Mouse (Mus musculus) lung, postnatal 4 days (tissue): ENCODE measurements at regions not wholly inside any gene's neighbourhood (a gene's known extent, or its start where the extent isn't known, plus 50 kb on each side); places are given as distances from the start of the nearest gene placed in this dataset.
"Not testable (repeated sequence)": the region's sequence is repeated elsewhere in the genome, so short reads cannot be mapped to it uniquely, and the experiment has no call there.

Experiments
- DNase-seq, 2 experiments: peaks; one replicate each; pipeline ENCODE4 v3.0.0; 2021

DNA sequence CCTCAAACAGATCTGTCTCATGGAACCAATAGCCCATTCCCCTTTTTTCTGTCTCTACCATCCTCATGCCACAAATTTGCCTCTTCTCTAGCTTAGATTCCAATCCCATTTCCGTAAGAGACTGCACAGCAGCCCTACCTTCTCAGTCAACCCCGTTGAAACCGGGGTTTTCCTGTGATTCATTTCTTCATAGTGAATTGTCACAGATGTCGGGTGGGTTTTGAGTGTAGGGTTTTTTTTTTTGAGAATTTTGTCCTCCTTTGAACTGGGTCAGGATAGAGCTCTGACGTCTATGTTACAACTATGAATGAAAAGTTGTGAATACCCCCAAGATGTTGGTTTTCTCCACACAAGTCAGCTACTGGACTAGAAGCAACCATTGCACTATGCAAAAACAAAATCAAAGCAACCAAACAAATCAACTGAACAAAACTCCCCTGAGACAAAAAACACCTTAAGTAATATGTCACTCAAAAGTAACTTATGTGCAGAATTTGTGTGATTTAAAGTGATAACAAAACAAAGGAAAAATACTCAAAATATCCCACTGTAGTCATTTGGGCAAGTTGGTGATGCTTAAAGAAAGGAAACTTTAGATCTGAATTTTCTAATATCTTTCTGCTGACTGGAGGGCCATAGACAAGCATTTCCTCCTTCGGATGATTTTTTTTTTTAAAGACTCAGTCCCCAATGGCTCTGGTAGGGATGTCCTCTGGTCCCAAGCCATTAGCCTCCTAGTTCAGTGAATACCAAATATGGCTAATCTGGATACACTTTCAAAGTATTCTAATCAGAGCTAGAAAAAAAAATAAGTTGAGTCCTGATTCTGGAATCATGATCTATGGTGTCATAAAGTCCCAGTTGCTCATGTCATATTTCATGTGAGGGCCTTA, 120.7 kb upstream of the Tet2 start:
- no peak for DNase-seq

DNA sequence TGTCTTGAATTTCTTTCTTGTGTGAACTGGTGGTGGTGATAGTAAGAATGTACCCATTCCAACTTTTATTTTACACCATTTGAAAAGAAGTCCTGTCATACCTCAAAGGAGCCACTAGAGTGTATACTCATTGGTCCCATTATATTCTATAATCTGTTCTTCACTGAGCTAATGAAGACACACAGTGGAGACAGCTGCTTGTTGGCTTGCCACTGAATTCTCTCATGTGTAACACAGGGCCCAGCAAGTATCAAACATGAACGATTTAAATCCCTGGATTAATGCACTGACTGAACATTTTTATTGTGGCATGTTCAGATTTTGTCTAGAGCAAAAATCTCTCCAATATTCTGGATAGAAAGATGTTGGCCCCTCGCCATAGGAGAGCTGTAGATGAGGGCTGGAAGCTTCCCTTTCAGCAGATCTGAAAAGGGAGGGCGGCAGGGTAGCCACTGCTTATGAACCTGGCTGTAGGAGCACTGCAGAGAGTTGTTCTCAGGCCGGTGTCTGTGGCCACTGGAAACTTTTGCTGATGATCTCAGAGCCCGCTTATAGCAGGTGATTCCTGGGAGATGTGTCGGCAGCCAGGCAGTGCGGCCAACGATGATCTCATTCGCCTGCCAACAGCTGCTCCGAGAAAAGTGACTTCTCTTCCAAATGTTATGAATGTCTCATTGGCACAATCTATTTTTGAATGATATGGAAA, 128.0 kb upstream of the Tet2 start:
- peak in 1 of 2 experiments; percentile 39 for DNase-seq

DNA sequence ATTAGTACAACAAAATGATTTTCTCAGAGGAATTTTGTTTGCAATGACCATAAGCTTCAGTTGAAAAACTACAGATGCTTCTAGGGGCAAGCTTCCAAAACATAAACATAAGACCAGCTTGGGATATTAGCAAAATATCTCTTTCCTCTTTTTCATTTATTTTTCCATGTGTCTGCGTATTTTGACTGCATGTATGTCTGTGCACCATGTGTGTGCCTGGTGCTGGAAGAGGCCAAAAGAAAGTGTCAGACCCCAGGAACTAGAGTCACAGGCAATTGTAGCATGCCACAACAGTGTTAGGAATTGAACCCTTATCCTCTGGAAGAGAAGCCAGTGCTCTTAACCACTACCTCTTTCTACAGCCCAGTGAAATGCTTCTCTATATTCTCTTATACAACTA, 133.0 kb upstream of the Tet2 start:
- DNase-seq, result no peak

DNA sequence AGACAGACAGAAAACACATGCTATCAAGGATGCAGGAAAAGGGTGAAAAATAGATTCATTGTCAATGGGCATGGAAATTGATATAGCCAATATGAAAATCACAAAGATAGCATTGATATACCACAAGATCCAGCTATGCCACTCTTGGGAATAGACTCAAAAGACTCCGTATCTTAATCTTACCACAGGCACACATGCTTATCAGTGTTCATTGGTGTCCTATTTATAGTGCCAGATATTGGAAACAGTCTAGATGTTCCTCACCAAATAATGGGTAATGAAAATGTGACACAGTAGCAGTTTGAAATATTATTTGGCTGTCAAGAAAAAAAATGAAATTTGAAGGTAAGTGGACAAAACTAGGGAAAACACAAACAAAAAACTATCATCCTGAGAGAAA, 135.0 kb upstream of the Tet2 start:
- no peak for DNase-seq

DNA sequence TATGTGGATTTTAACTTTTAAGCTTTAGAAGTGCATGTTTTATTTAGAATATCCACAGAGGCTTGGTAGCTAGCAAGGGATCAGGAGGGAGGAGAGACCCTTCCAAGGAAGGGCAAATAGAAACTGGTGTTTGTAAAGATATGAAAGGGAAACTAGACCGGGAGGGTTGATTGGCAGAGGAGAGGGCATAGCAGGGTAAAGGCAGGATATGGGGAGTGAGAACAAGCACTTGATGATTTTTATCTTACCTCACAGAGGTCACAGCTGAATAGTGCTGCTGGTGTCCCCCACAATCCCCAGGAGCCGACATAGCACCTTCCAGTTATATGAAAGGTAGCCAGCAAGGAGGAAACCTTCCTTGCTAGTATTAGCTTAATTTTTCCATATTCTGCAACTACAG, 135.4 kb upstream of the Tet2 start:
- no peak for DNase-seq

DNA sequence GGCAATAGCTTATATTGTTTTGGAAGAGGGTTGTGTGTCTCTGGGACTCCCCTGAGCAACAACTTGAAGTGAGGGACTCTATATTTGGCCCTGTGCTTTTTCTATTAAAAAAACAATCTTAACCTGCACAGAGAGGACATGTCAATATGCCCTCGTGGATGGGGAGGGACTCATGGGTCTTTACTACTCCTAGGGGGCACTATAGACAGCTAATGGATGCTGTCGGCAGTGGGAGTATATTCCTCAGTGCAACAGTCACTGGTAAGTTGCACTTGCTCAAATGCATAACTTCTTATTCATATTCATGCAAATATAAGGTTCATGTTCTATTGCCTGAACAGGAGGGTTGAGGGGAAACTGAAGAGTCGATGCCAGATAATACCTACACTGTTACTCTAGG, 135.9 kb upstream of the Tet2 start:
- no peak for DNase-seq

DNA sequence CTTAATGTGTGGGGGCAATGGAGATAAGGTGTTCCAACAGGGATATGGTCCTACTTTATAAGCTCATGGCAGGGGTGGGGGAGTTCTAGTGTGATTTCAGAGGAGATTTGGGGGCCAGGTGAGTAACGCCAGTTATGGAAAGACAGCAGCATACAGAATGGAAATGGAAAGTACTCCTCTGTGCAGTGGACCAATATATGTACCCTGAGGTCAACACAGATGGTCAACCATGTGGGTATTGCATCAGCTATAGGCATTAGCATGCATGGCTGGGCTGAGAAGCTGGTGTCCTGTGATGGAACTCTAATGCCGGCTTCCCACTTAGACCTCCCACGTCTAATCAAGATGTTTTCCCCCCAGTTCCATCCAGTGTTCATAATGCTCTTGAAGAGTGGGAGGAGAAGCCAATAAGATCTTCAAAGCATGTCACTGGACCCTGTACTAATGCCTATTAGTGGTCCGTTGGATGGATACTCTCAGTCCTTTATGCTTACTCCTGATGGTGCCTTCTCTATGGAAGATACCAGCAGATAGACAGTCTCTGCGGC, 139.3 kb upstream of the Tet2 start:
- no peak for DNase-seq

DNA sequence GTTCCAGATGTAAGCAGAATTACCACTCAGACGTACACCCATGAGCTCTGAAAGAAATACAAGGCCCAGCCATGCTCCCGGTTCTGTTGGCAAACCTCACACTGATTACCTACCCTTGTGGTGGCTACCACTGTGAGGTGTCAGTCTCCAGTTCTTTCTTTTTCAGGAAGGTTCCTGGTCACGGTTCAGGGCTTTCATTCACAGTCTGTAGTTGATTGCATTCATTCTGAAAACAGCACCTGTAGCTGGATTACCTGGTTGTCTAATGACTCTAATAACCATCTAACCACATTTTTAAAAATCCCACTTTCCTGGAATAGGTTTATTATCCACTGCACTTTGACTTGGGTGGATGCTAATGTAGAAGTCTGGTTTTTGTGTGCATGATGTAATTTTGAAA, 139.8 kb upstream of the Tet2 start:
- DNase-seq, result no peak

DNA sequence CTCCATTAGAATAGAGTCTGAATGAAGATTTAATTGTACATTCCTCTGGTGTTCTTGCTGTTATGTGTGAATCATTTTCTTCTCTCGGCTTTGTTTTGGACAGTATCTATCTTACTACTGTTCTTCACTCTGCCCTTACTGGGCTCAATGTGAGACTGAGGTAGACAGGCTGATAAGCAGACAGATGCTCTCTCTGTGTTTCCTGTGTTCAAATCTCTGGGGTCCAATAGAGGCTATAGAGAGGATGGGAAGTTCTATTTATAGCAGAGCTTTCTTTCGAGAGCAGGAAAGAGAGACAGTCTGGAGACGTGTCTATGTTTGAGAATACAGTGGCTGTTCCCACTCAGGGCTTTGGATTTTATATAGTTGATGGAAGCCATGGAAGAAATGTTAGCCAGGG, 140.5 kb upstream of the Tet2 start:
- DNase-seq, result no peak

DNA sequence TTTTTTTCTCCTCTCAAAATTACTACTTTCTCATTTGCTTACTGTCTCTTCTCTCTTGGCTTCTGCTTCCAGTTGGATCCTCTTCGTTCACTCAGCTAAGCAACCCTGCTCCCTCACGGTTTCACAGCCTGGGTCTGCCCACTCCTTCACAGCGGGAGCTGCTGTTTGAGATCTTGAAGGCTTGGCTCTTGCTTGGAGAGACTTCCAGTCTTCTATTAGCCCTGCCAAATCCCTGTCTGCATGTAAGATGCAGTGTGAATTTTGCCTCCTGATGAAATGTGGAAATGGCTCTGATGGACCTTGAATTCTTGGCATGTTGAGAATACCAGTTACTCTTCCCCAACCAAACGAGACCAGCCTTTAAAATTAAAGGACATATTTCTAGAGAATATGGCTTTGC, 149.1 kb upstream of the Tet2 start:
- no peak for DNase-seq

DNA sequence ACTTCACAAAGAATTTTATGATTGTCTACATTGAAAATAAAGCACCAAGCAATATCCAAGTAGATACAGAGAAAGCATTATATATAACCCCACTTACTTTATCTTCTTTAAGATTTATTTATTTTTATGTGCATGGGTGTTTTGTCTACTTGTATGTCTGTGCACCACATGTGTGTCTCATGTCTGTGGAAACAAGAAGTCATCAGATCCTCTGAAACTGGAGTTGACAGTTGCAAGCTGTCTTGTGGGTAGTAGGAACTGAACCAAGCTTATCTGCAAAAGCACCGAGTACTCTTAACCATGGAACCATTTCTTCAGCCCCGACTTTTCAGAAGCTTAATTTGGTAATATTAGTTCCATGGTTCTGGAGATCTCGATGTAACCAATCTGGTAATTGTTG, 151.2 kb upstream of the Tet2 start:
- no peak for DNase-seq

DNA sequence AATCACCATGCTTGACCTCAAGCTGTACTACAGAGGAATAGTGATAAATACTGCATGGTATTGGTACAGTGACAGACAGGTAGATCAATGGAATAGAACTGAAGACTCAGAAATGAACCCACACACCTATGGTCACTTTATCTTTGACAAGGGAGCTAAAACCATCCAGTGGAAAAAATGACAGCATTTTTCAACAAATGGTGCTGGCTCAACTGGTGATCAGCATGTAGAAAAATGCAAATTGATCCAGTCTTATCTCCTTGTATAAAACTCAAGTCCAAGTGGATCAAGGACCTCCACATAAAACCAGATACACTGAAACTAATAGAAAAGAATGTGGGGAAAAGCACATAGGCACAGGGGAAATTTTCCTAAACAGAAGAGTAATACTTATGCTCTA, 159.9 kb upstream of the Tet2 start:
- DNase-seq, result not testable (repeated sequence)

DNA sequence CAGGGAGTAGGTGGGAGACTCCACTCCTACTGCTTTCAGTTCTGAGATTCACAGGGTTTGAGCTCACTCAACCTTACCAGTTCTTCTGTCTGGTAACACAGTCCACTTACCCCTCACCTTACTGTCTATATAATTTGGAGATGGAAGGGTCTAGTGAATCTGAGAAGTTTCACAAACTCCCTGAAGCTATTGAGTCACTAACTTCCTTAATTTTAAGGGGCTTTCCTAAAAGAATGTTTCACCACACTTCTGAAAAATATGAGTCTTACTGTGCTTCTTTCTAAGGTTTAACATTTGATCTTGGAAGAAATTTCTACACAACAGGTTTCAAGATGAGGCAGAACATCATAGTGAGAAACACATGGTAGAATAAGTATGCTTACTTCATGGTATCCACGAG, 166.6 kb upstream of the Tet2 start:
- DNase-seq, result no peak

DNA sequence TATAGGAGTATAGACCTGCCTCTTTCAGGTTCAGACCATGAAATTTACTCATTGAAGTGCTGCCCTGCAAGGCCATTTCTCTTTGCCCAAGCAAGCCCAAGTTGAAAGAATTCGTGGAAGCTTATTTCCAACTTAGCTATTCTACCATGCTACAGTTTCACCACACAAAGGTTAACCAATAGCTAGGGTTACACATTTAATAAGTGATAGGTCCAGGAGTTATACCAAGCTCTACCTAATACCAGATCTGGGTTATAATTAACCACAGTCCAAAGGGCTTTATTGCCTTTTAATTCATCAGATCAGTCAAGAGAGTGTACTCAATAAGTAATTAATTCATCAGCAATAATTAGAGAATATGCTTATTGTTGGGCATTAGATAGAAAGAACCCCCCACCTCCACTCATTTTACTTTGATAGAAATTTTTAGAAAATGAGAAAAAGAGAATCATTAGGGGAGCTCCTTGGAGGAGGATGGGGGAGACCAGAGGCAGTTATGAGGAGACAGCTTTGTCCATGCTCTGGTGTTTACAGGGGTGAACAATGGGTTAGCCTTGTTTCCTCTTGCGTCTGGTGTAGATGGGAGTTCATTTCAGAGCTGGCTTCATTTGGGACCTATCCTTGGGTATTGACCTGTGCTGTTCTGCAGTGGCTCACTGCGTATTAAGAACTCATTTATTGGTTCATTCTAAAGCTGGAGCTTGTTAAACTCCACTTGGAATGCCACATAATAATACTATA, 177.8 kb upstream of the Tet2 start:
- DNase-seq, result no peak

DNA sequence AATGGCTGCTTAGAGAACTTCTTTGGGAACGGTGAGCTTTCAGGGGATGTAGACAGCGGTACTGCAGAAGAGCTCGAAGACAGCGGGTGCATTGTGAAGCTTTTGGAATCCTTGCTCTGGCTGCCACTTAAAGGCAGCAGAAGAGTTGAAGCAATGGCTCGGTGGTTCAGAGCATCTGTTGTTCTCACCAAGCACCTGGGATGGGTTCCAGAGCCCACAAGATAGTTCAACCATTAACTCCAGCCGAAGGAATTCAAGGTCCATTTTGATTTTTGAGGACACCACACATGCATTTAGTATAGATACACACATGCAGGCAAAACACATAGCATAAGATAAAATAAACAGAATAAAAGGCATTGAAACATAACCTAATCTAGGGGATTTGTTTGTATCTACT, 181.9 kb upstream of the Tet2 start:
- DNase-seq, result no peak

DNA sequence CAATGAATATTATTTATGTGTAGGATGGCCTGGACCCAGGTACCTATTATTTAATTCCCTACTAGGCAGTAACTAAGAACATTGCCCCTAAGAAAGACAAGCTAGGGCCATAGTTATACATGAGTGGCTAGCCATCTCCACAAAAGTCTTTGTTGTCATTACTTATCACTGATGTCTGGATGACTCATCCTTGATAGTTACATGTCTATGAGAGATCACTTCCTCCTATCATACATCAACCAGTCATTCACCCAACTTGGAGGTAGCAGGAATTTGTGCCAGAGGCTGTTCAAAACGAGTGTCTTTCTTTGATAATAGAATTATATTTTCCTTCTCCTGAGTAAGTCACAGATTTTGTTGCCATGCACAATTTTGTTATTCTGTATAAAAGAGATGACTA, 190.7 kb upstream of the Tet2 start:
- DNase-seq, result no peak

DNA sequence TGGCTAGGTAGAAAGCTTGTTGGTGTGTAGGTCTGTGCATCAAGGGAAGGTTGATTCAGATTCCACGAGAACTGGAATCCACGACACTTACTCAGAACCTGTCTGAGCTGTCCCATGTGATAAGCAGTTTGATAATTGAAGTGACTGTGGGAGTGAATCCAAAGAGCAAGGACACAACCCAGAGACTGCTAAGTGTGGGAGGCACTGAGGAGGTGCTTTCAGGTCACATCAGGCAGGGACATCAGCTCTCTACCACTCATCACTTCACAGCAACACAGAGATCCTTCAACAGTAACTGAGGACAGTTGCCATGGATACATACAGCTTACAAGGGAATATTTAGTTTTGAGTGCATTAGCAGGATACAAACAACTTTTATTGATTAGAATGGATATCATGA, 194.0 kb upstream of the Tet2 start:
- no peak for DNase-seq

DNA sequence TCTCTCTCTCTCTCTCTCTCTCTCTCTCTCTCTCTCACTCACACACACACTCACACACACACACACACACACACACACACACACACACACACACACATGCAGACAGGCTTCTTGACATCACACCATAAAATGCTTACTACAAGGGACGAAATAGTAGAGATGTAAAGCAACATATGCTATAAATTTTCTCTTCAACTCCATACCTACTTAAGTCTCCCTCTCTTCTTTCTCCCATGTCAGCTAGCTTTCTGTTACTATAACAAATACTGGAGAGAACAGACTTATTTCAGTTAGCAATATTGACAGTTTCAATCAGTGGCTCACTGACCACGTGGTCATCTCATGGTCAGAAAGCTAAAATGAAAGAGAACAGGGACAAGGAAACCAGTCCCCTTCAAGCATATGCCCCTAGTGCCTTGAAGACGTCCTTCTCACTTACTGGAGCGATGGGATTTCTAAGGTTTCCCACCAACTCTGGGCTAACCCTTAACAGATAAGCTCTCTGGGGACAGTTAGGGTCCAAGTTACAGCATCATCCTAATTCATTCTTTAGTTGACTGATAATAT, 199.7 kb upstream of the Tet2 start:
- no peak for DNase-seq

DNA sequence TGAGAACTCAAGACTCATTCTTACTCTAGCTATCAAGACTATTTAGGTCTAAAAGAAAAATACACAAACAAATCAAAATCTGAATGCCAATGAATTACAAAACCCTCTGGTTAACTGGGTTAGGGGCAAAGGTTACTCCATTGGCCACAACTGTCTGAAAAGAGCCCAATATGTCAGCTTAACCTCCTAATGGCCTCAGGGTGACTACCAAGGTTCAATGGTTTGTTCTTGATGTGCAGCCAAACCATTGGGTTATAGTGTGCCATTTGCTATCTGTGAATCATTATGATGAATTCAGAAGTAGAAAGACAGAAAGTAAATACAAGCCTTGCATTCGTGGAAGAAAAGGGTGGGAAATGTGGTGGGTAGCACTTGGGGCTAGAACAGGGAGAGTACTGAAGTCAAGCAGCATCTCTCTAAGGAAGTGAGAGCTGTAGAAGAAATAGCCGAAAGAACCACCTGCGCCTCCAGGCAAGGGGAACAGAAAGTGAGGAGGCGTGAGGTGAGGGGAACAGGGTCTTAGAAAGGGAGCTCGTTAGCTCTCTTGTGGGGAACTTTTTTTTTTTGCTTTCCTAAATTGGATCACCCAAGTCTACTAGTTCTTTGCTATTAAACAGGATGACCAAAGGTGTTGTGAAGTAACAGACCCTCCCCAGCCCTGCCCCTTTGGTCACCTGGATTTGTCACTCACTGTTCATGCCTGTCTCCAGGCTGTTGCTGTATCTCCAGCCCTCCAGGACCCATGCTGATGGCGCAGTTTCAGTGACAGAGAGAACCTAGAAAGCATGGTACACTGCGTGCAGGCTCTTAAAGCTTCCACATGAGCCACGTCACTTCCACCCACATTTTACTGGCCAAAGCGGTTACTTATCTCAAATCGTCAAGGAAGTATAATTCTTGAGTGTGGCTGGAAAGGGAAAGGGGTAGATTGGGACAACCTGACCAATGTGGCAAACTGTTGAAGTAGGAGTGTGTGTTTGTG, 204.1 kb upstream of the Tet2 start:
- no peak for DNase-seq

DNA sequence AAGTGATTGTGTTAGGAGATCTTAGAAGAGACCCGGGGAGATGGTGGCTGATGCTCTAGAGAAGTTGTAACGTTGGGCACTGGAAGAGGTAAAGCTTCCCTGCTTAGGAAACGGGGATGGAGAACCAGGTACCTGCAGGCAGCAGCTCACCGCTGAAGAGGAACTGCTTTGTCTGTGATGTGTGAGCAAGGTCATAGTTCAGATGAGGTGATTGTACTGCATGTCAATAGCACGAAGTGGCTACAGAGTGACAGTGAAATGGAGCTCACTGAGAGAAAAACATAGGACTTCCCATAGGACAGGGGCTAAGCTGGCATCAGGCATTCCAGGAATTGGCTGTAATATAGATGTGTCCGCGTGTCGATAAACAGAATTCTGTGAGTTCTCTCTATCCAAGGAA, 205.1 kb upstream of the Tet2 start:
- no peak for DNase-seq

DNA sequence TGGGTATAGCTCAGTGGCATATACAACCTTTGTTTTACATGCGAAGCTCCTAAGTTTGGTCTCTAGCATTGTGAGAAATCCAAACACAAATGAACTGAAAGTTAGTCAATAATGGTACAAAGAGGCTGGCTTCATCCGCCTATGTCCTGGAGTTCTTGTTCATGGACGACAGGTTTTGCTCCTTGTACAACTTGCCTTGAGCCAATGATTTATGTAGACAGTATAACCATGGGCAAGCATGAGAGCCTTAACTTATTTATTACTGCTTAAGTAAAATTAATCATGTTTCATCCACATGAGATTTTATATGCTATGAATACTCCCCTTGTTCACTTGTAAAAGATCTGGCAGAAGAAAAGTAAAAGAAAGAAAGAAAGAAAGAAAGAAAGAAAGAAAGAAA, 205.7 kb upstream of the Tet2 start:
- no peak for DNase-seq

DNA sequence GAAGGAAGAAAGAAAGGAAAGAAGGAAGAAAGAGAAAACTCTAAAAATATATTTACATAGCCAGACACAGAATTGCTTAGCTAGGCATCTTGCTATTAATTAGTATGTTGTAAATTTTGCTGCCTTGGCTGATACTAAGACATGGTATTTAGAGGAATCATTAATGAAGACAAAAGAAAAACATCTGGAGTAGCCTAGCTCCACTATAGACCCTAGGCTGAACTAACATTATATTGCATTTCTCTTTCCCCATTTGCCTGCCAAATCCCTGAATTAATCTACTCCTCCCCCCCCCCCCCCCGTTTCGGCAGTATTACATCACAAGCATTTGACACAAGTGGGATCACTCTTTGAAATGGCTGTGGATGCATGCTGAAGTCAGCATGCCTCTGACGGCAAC, 206.1 kb upstream of the Tet2 start:
- DNase-seq, result no peak
